Mouse (Mus musculus): ENCODE results near the gene Foxl1. TPM values are rescaled to one million over a fixed set of nuclear protein-coding genes. Genes with fewer than 3 reads are reported as not detected.
"Not testable (repeated sequence)": the region's sequence is repeated elsewhere in the genome, so short reads cannot be mapped to it uniquely, and the experiment has no call there.

Foxl1 gene
- polyA plus RNA-seq, 1 experiment = 0.37 TPM

- DNase-seq (ENCODE audit: low read depth) = no peak
- TF ChIP-seq POLR2A (IDR thresholded peaks at IDR 0.05; ENCODE audit: borderline replicate concordance, extremely low read depth, insufficient read depth, insufficient read length, poor library complexity, severe bottlenecking) (no peak), CTCF (IDR thresholded peaks at IDR 0.05; ENCODE audit: borderline replicate concordance, extremely low read depth, insufficient read depth, insufficient read length) (no peak)
These were observed 444 bp upstream of the Foxl1 start for GRCm38 (mm10) chr8:121127291-121127701.

- TF ChIP-seq CTCF (IDR thresholded peaks at IDR 0.05; ENCODE audit: borderline replicate concordance, extremely low read depth, insufficient read depth, insufficient read length) (no peak), POLR2A (IDR thresholded peaks at IDR 0.05; ENCODE audit: borderline replicate concordance, extremely low read depth, insufficient read depth, insufficient read length, poor library complexity, severe bottlenecking) (no peak)
- no peak for DNase-seq (ENCODE audit: low read depth)
These were observed 958 bp downstream of the Foxl1 start for GRCm38 (mm10) chr8:121128531-121129264.

GRCm38 (mm10) chr8:121129265-121129940 lies 1.7 kb downstream of the Foxl1 start:
- TF ChIP-seq POLR2A (IDR thresholded peaks at IDR 0.05; ENCODE audit: borderline replicate concordance, extremely low read depth, insufficient read depth, insufficient read length, poor library complexity, severe bottlenecking) = no peak
- no peak for TF ChIP-seq CTCF (IDR thresholded peaks at IDR 0.05; ENCODE audit: borderline replicate concordance, extremely low read depth, insufficient read depth, insufficient read length)
- no peak for DNase-seq (ENCODE audit: low read depth)

DNA sequence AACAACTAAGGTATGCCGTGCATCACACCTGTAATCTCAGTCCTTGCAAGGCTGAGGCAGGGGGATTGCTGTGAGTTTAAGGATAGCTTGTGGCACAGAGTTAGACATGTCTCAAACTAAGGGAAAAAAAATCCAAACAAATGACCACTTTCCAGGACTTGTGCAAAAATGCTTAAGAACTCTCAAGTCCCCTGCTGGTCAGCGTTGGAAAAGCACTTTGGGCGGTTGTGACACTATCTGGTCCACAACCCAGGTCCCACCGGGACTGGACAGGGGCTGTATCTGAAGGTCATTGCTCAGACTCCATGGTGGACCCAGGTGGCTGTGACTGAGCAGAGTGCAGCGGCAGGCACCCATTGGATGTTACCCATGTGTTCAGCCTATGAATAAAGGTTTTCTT lies 2.8 kb downstream of the Foxl1 start:
- TF ChIP-seq CTCF (IDR thresholded peaks at IDR 0.05; ENCODE audit: borderline replicate concordance, extremely low read depth, insufficient read depth, insufficient read length) (peak; percentile 60; the same call in 1 of the 2 replicates), POLR2A (IDR thresholded peaks at IDR 0.05; ENCODE audit: borderline replicate concordance, extremely low read depth, insufficient read depth, insufficient read length, poor library complexity, severe bottlenecking) (no peak)
- DNase-seq (ENCODE audit: low read depth) = no peak

- no peak for DNase-seq (ENCODE audit: low read depth)
- TF ChIP-seq CTCF (IDR thresholded peaks at IDR 0.05; ENCODE audit: borderline replicate concordance, extremely low read depth, insufficient read depth, insufficient read length) (no peak), POLR2A (IDR thresholded peaks at IDR 0.05; ENCODE audit: borderline replicate concordance, extremely low read depth, insufficient read depth, insufficient read length, poor library complexity, severe bottlenecking) (no peak)
These were observed 5.3 kb downstream of the Foxl1 start for GRCm38 (mm10) chr8:121132961-121133513.

- TF ChIP-seq CTCF (IDR thresholded peaks at IDR 0.05; ENCODE audit: borderline replicate concordance, extremely low read depth, insufficient read depth, insufficient read length) = no peak
- no peak for TF ChIP-seq POLR2A (IDR thresholded peaks at IDR 0.05; ENCODE audit: borderline replicate concordance, extremely low read depth, insufficient read depth, insufficient read length, poor library complexity, severe bottlenecking)
These were observed 6.4 kb downstream of the Foxl1 start for GRCm38 (mm10) chr8:121134102-121134501.

GRCm38 (mm10) chr8:121134512-121134911 lies 6.8 kb downstream of the Foxl1 start:
- TF ChIP-seq CTCF (IDR thresholded peaks at IDR 0.05; ENCODE audit: borderline replicate concordance, extremely low read depth, insufficient read depth, insufficient read length) = no peak
- TF ChIP-seq POLR2A (IDR thresholded peaks at IDR 0.05; ENCODE audit: borderline replicate concordance, extremely low read depth, insufficient read depth, insufficient read length, poor library complexity, severe bottlenecking) = no peak
- no peak for DNase-seq (ENCODE audit: low read depth)

More at GRCm38 (mm10) chr8:121134102-121134501, 6.4 kb downstream of the Foxl1 start:
- DNase-seq (ENCODE audit: low read depth) = no peak

DNA sequence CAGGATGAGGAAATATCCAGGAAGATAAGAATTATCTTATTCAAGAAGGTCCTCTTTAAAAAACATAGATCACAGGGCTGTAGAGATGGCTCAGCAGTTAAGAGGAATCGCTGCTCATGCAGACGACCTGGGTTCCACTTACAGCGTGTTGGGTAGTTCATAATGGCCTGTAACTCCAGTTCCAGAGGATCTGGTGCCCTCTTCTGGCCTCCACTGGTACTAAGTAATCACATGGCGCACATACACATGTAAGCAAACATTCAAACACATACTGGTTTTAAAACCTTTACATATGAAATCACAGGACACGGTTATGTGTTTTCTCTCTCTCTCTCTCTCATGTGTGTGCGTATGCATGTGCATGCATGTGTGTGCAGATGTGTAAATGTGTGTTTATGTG lies 9.1 kb downstream of the Foxl1 start:
- TF ChIP-seq CTCF (IDR thresholded peaks at IDR 0.05; ENCODE audit: borderline replicate concordance, extremely low read depth, insufficient read depth, insufficient read length) (no peak), POLR2A (IDR thresholded peaks at IDR 0.05; ENCODE audit: borderline replicate concordance, extremely low read depth, insufficient read depth, insufficient read length, poor library complexity, severe bottlenecking) (no peak)
- DNase-seq (ENCODE audit: low read depth) = no peak

- DNase-seq (ENCODE audit: low read depth) = not testable (repeated sequence)
These were observed 17.9 kb downstream of the Foxl1 start for GRCm38 (mm10) chr8:121145457-121146134.

GRCm38 (mm10) chr8:121148573-121149083 lies 20.9 kb downstream of the Foxl1 start:
- DNase-seq (ENCODE audit: low read depth) = no peak
- TF ChIP-seq CTCF (IDR thresholded peaks at IDR 0.05; ENCODE audit: borderline replicate concordance, extremely low read depth, insufficient read depth, insufficient read length) = no peak
- TF ChIP-seq POLR2A (IDR thresholded peaks at IDR 0.05; ENCODE audit: borderline replicate concordance, extremely low read depth, insufficient read depth, insufficient read length, poor library complexity, severe bottlenecking) = no peak

DNA sequence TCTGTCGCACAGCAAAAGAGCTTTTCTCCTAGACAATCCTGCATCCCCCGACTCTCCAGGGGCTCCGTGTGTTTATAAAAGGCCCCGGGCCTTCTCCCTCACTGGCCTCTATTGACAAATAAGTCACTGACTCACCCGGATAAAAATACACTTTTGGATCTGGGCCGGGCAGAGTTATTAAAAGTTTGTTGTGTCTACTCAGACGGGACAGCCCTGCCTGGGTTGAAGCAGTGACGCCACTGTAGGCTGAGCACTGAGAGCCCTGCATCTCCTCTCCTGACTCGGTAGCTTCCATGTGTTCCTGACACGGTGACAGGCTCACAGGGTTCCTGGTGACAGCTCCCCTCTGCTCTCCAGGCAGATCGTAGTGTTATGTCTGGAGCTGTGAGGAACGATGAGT lies 24.7 kb downstream of the Foxl1 start:
- peak; percentile 4 for DNase-seq (ENCODE audit: low read depth)
- TF ChIP-seq CTCF (IDR thresholded peaks at IDR 0.05; ENCODE audit: borderline replicate concordance, extremely low read depth, insufficient read depth, insufficient read length) = no peak
- no peak for TF ChIP-seq POLR2A (IDR thresholded peaks at IDR 0.05; ENCODE audit: borderline replicate concordance, extremely low read depth, insufficient read depth, insufficient read length, poor library complexity, severe bottlenecking)

All from brain, embryonic 14.5 days (tissue).